Mouse (Mus musculus) stomach, postnatal 0 days (tissue): ENCODE results near the gene Epb42. TPM values are rescaled to one million over a fixed set of nuclear protein-coding genes. Genes with fewer than 3 reads are reported as not detected.

Experiments used
- ATAC-seq: fragments of 200-750 bp; cut with Nextera tagmentation; 2 replicates; pipeline ENCODE4 v1.8.0; 2017; ENCODE audit not compliant: low FRiP score, low TSS enrichment
- DNase-seq: peaks from one replicate; pipeline ENCODE4 v3.0.0-alpha.2; 2016; ENCODE audit warnings: low spot score
- H3K27ac ChIP-seq: fragments of 300-500 bp; sonication (generic); replicated peaks from 2 replicates; pipeline ENCODE4 v1.5.1; 2014; ENCODE audit warnings: mild to moderate bottlenecking, control low read depth
- H3K27me3 ChIP-seq: fragments of 300-500 bp; sonication (generic); 2 replicates; pipeline ENCODE4 v1.6.1; 2014; ENCODE audit warnings: low read length; ENCODE audit not compliant: control insufficient read depth, insufficient read depth
- H3K36me3 ChIP-seq: fragments of 300-500 bp; sonication (generic); 2 replicates; pipeline ENCODE4 v1.6.1; 2014; ENCODE audit warnings: low read length, mixed read lengths; ENCODE audit not compliant: control insufficient read depth, insufficient read depth
- H3K4me1 ChIP-seq: fragments of 300-500 bp; sonication (generic); replicated peaks from 2 replicates; pipeline ENCODE4 v1.6.1; 2014; ENCODE audit warnings: antibody characterized with exemption; ENCODE audit not compliant: control insufficient read depth, insufficient read depth
- H3K4me2 ChIP-seq: fragments of 300-500 bp; sonication (generic); replicated peaks from 2 replicates; pipeline ENCODE4 v1.6.1; 2014; ENCODE audit warnings: low read depth, mild to moderate bottlenecking, control low read depth, moderate library complexity
- H3K4me3 ChIP-seq: fragments of 300-500 bp; sonication (generic); 2 replicates; pipeline ENCODE4 v1.5.1; 2014; ENCODE audit warnings: low read depth, low read length, control low read depth
- H3K9ac ChIP-seq: fragments of 300-500 bp; sonication (generic); 2 replicates; pipeline ENCODE4 v1.6.1; 2014; ENCODE audit warnings: mild to moderate bottlenecking, low read length, control low read depth, mixed read lengths
- H3K9me3 ChIP-seq: fragments of 300-500 bp; sonication (generic); 2 replicates; pipeline ENCODE4 v1.6.1; 2016; ENCODE audit warnings: low read length; ENCODE audit not compliant: control insufficient read depth
- CTCF ChIP-seq: IDR thresholded peaks from 2 replicates; pipeline ENCODE4 v1.5.1; 2016; ENCODE audit warnings: antibody characterized with exemption, low read depth, mild to moderate bottlenecking, moderate library complexity
- EP300 ChIP-seq: optimal IDR thresholded peaks from 2 replicates; pipeline ENCODE3; 2016; ENCODE audit warnings: antibody characterized with exemption
- WGBS: fragments of 180-500 bp; shearing (Covaris S2); extraction: QIAGEN DNeasy Blood & Tissue Kit; methylation state at CpG from one replicate; pipeline ENCODE4 v1.1.7; 2014; 5-methylcytosine and 5-hydroxymethylcytosine counted together
- polyA plus RNA-seq: library from polyadenylated mRNA; unstranded; fragments of >200 nt; fragmentation: Nextera tagmentation; extraction: Ambion mirVana; gene quantifications from 2 replicates; pipeline ENCODE4 v1.2.1, GENCODE M21; 2015

Epb42 gene
- polyA plus RNA-seq, 1 experiment from 2014 or later: 0.22 TPM

- Histone ChIP-seq H3K4me1 (no peaks in the 10 kb centered on the region), H3K4me3 (no peak overlapping the region), H3K36me3 (no peaks in the 10 kb centered on the region), H3K4me2 (no peak overlapping the region), H3K27ac (no peak overlapping the region), H3K9ac (no peak overlapping the region), H3K9me3 (no peaks in the 10 kb centered on the region), H3K27me3 (no peaks in the 10 kb centered on the region)
- ATAC-seq: no peak
- 54% methylated on average over 4 of the region's 4 CpGs for WGBS
- no peak for DNase-seq
- TF ChIP-seq EP300: no peak
- no peak for TF ChIP-seq CTCF
These were observed 30.2 kb upstream of the Epb42 start for GRCm38 (mm10) chr2:121067116-121067515.

- Histone ChIP-seq H3K27ac (no peak overlapping the region), H3K9ac (no peak overlapping the region), H3K4me3 (no peak overlapping the region), H3K36me3 (no peaks in the 10 kb centered on the region), H3K9me3 (no peaks in the 10 kb centered on the region), H3K4me1 (no peaks in the 10 kb centered on the region), H3K27me3 (no peaks in the 10 kb centered on the region), H3K4me2 (no peak overlapping the region)
- DNase-seq (no peak), ATAC-seq (no peak)
- TF ChIP-seq CTCF: no peak
- TF ChIP-seq EP300: no peak
- 53% methylated on average over 2 of the region's 2 CpGs for WGBS
These were observed 24.4 kb upstream of the Epb42 start for GRCm38 (mm10) chr2:121061315-121061714.

GRCm38 (mm10) chr2:121057997-121058396, 21.1 kb upstream of the Epb42 start:
- no peaks in the 10 kb centered on the region for H3K36me3 ChIP-seq
- ATAC-seq: no peak
- no peaks in the 10 kb centered on the region for H3K9me3 ChIP-seq
- H3K9ac ChIP-seq: no peak overlapping the region
- TF ChIP-seq EP300 (no peak), CTCF (no peak)
- no peak overlapping the region for H3K4me3 ChIP-seq
- H3K27me3 ChIP-seq: no peaks in the 10 kb centered on the region
- WGBS: 45% methylated on average over 6 of the region's 6 CpGs
- no peak for DNase-seq
- no peak overlapping the region for H3K4me2 ChIP-seq
- H3K27ac ChIP-seq: no peak overlapping the region
- no peaks in the 10 kb centered on the region for H3K4me1 ChIP-seq

GRCm38 (mm10) chr2:121055915-121056314, 19.0 kb upstream of the Epb42 start:
- TF ChIP-seq EP300 (no peak), CTCF (no peak)
- no peak for DNase-seq
- H3K4me1 ChIP-seq: no peaks in the 10 kb centered on the region
- H3K9me3 ChIP-seq: no peaks in the 10 kb centered on the region
- 0 out of 2 replicates have a peak, but pooled peaks have one; percentile 18 for ATAC-seq
- no peak overlapping the region for H3K4me2 ChIP-seq
- H3K27ac ChIP-seq: no peak overlapping the region
- no peak overlapping the region for H3K4me3 ChIP-seq
- no peaks in the 10 kb centered on the region for H3K36me3 ChIP-seq
- 76% methylated on average over 6 of the region's 6 CpGs for WGBS
- H3K9ac ChIP-seq: no peak overlapping the region
- no peaks in the 10 kb centered on the region for H3K27me3 ChIP-seq

DNA sequence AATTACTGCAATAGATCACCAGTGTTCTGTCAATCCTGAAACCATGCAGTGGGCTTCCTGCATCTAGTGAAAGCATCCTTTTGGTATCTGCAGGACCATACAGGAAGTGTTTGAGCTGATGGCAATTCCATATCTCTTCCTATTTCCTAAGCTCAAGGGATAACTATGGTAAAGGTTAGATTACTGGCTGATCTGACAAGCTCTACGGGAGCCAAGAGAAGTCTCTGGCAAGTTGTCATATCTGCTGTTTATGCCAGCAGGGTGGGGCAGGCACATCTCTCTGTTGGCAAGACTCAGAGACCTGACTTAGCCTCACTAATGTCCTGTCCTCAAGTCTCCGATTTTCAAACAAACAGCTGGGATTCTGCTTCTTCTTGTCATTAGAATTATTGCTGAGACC, 17.2 kb upstream of the Epb42 start:
- ATAC-seq: no peak
- Histone ChIP-seq H3K27ac (no peak overlapping the region), H3K36me3 (no peaks in the 10 kb centered on the region), H3K9ac (no peak overlapping the region), H3K27me3 (no peaks in the 10 kb centered on the region), H3K4me3 (no peak overlapping the region), H3K4me1 (no peaks in the 10 kb centered on the region), H3K9me3 (no peaks in the 10 kb centered on the region), H3K4me2 (no peak overlapping the region)
- TF ChIP-seq EP300: no peak
- TF ChIP-seq CTCF: no peak
- 48% methylated on average over 2 of the region's 2 CpGs for WGBS
- no peak for DNase-seq

DNA sequence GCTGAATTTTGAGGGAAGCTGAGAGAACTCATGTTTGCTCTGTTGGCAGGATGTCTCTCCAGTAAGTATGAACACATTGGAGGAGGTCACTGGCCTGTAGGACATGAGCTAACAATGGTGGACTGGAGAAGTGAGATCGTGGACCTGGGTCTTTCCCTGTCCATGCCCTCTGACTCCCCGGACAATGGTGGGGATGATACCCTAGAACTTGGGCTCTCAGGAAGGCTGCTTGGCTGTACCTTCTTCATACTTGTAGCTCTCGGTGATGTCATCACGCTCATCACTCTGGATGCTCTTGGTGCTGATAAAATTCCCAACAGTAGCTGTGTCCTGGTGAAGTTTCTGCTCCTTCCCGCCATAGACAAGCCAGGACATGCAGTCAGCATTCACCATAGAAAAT, 15.3 kb upstream of the Epb42 start:
- Histone ChIP-seq H3K27me3 (no peaks in the 10 kb centered on the region), H3K9me3 (no peaks in the 10 kb centered on the region), H3K4me2 (no peak overlapping the region), H3K4me1 (no peaks in the 10 kb centered on the region), H3K36me3 (no peaks in the 10 kb centered on the region), H3K9ac (no peak overlapping the region), H3K4me3 (no peak overlapping the region), H3K27ac (no peak overlapping the region)
- ATAC-seq (no peak), DNase-seq (no peak)
- 85% methylated on average over 5 of the region's 5 CpGs for WGBS
- TF ChIP-seq EP300 (no peak), CTCF (no peak)
